Mouse (Mus musculus) midbrain, embryonic 14.5 days (tissue): ENCODE measurements around the gene Lyzl4. TPM values are rescaled to one million over a fixed set of nuclear protein-coding genes. Genes with fewer than 3 reads are reported as not detected.
A peak's percentile ranks its signal among the peaks of the same experiment; 100 is the strongest.

ENCODE experiments used
- ATAC-seq: fragments of 200-750 bp; cut with Nextera tagmentation; 2 replicates; pipeline ENCODE4 v1.8.0; 2017; ENCODE audit warnings: moderate number of reproducible peaks, moderate library complexity; ENCODE audit not compliant: low FRiP score, low TSS enrichment
- DNase-seq: peaks from one replicate; pipeline ENCODE4 v3.0.0-alpha.2; 2015
- H3K27ac ChIP-seq: fragments of 300-500 bp; sonication (generic); replicated peaks from 2 replicates; pipeline ENCODE4 v1.5.1; 2014; ENCODE audit warnings: mild to moderate bottlenecking, low read depth, low read length, moderate library complexity
- H3K27me3 ChIP-seq: fragments of 300-500 bp; sonication (generic); 2 replicates; pipeline ENCODE4 v1.6.1; 2014; ENCODE audit warnings: low read length, control low read depth, mixed read lengths; ENCODE audit not compliant: control insufficient read depth, insufficient read depth
- H3K36me3 ChIP-seq: fragments of 300-500 bp; sonication (generic); 2 replicates; pipeline ENCODE4 v1.6.1; 2014; ENCODE audit warnings: low read length, control low read depth; ENCODE audit not compliant: control insufficient read depth, insufficient read depth
- H3K4me1 ChIP-seq: fragments of 300-500 bp; sonication (generic); 2 replicates; pipeline ENCODE4 v1.6.1; 2014; ENCODE audit warnings: mild to moderate bottlenecking, antibody characterized with exemption, low read length, control low read depth; ENCODE audit not compliant: control insufficient read depth, insufficient read depth
- H3K4me2 ChIP-seq: fragments of 300-500 bp; sonication (generic); 2 replicates; pipeline ENCODE4 v1.6.1; 2014; ENCODE audit warnings: mild to moderate bottlenecking, low read length, moderate library complexity
- H3K4me3 ChIP-seq: fragments of 300-500 bp; sonication (generic); replicated peaks from 2 replicates; pipeline ENCODE4 v1.5.1; 2014; ENCODE audit warnings: low read depth, low read length
- H3K9ac ChIP-seq: fragments of 300-500 bp; sonication (generic); replicated peaks from 2 replicates; pipeline ENCODE4 v1.6.1; 2014; ENCODE audit warnings: mild to moderate bottlenecking, low read length, moderate library complexity
- H3K9me3 ChIP-seq: fragments of 300-500 bp; sonication (generic); 2 replicates; pipeline ENCODE4 v1.6.1; 2016; ENCODE audit warnings: low read length, control low read depth, mixed read lengths; ENCODE audit not compliant: control insufficient read depth
- WGBS: fragments of 180-500 bp; shearing (Covaris S2); extraction: QIAGEN DNeasy Blood & Tissue Kit; methylation state at CpG from one replicate; pipeline ENCODE4 v1.1.7; 2014; 5-methylcytosine and 5-hydroxymethylcytosine counted together
- polyA plus RNA-seq: library from polyadenylated mRNA; unstranded; fragments of >200 nt; fragmentation: Nextera tagmentation; extraction: Ambion mirVana; gene quantifications from 2 replicates; pipeline ENCODE4 v1.2.1, GENCODE M21; 2014

Lyzl4 gene
- polyA plus RNA-seq, 1 experiment from 2014 or later, result not detected

DNA sequence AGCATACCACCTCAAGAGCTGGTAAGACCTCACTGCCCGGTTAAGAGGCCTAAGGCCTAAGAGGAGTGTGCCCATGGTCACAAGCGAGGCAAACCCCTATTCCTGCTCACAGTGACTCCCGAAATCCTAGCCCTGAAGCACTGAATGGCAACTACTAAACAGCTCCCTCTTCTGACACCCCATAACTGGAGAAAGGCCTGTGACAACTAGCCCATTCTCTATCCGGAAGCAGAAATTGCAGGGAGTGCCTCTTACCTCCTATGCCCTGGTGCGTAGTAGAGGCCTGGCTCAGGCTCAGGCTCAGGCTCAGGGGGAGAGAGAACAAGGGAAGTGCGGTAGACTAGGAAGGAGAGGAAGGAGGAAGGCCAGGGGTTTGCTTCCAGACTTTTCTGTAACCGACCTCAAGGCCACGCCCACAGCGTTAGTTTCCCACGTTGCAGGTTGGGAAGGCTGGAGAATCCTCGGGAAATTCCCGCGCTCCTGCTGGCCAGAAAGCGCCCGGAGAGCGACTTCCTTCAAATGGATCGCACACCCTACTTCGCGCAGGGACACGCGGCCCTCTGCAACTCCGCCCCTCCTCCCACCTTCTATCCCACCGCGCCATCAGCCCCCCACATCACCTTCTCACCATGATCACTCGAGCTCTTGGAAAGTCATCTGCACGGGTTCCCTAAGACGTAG is 521 bp downstream of the Lyzl4 start:
- no peak for ATAC-seq

DNA sequence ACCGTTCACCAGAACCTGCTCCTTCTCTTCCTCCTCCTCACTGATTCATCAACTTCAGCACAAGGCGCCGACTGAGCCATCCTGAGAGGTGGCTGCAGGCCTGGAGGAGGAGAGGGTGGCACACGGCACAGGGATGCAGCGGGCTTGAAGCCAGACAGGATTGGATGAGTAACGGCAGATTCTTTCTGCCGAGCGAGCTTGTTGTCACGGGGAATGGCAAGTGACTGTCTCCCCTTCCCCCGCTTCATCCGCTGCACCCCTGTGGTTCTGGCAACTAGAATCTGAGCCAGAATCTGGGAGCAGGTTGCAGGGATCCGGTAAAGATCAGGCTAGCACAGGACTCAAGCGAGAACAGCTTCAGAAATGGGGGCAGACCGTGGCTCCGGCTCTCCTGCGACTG is 2.1 kb downstream of the Lyzl4 start:
- Histone ChIP-seq H3K27me3 (peaks cover 40% of the 10 kb centered on the region), H3K9ac (no peak overlapping the region), H3K4me1 (peaks cover 16% of the 10 kb centered on the region), H3K36me3 (no peaks in the 10 kb centered on the region), H3K4me3 (no peak overlapping the region), H3K4me2 (no peak overlapping the region), H3K27ac (no peak overlapping the region), H3K9me3 (no peaks in the 10 kb centered on the region)
- DNase-seq (no peak), ATAC-seq (no peak)
- 45% methylated on average over 16 of the region's 16 CpGs for WGBS

More for the DNA sequence above, 521 bp downstream of the Lyzl4 start:
- H3K4me3 ChIP-seq, result peak overlapping the region; percentile 48
- H3K9me3 ChIP-seq, result no peaks in the 10 kb centered on the region
- H3K4me2 ChIP-seq, result peak overlapping the region; percentile 89
- peak overlapping the region; percentile 62 for H3K9ac ChIP-seq
- 15% methylated on average over 27 of the region's 27 CpGs for WGBS
- peaks cover 16% of the 10 kb centered on the region for H3K4me1 ChIP-seq
- DNase-seq, result peak; percentile 41
- peaks cover 40% of the 10 kb centered on the region for H3K27me3 ChIP-seq
- H3K36me3 ChIP-seq, result no peaks in the 10 kb centered on the region
- no peak overlapping the region for H3K27ac ChIP-seq

DNA sequence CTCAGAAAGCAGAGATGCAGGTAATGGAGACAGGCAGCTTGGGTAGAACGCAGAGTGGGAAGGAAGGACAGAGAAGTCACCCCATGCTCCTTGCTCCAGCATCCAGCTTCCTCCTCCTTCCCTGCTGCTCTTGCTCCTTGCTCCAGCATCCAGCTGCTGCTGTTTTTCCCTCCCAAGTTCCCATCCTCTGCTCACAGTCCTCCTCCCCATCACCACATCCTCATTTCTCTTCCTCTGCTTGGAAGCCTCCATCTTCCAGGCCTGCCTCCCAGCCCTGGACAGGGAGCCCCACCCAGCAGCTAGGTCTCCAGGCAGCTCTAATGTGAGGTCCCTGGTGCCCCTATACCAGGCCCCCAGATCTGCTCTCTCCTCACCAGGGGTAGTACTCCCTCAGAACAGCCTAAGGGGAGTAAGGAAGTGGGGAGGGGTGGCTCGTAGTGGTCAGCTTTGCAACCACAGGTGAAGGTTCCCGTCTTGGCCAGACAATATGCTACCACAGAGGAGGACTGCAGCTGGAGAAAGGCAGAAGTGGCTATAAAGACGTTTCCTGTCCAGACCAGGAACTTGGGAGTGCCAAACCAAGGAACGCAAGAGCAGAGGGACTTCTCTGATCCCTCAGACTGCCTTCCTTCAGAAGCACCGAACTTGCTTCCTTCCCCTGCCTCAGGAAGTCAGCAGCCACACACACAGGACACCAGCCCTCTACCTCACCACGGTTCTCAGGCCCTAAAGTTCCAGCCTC is 5.9 kb downstream of the Lyzl4 start:
- H3K4me2 ChIP-seq, result no peak overlapping the region
- H3K9me3 ChIP-seq, result no peaks in the 10 kb centered on the region
- H3K9ac ChIP-seq, result no peak overlapping the region
- no peak for ATAC-seq
- 59% methylated on average over 7 of the region's 7 CpGs for WGBS
- H3K4me3 ChIP-seq, result no peak overlapping the region
- no peaks in the 10 kb centered on the region for H3K36me3 ChIP-seq
- H3K27me3 ChIP-seq, result peaks cover 7% of the 10 kb centered on the region; the same call in 1 of the 2 replicates
- DNase-seq, result no peak
- H3K4me1 ChIP-seq, result no peaks in the 10 kb centered on the region
- H3K27ac ChIP-seq, result no peak overlapping the region

DNA sequence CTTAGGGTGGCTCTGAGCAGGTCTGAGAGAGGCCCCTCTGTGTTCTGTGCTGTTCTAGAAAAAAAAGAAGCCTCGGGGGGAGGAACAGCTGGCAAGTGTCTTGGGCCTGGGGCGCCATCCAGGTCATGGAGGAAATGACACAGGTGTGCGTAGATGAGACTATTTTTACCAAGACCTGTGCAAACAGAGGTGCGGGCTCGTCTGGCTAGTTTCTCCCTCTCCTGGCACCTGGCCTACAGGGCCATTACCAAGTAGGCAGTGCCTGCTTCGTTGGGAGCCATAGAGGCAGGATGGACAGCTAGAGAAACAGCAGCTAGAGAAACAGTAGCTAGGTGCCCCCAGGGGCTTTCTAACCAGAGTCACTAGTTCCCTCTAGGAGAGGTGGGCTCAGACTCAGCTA is 8.6 kb downstream of the Lyzl4 start:
- no peak overlapping the region for H3K4me2 ChIP-seq
- WGBS, result 86% methylated on average over 6 of the region's 6 CpGs
- H3K4me1 ChIP-seq, result no peaks in the 10 kb centered on the region
- H3K27ac ChIP-seq, result no peak overlapping the region
- no peak for ATAC-seq
- no peaks in the 10 kb centered on the region for H3K9me3 ChIP-seq
- H3K4me3 ChIP-seq, result no peak overlapping the region
- H3K36me3 ChIP-seq, result no peaks in the 10 kb centered on the region
- H3K9ac ChIP-seq, result no peak overlapping the region
- DNase-seq, result no peak
- no peaks in the 10 kb centered on the region for H3K27me3 ChIP-seq

DNA sequence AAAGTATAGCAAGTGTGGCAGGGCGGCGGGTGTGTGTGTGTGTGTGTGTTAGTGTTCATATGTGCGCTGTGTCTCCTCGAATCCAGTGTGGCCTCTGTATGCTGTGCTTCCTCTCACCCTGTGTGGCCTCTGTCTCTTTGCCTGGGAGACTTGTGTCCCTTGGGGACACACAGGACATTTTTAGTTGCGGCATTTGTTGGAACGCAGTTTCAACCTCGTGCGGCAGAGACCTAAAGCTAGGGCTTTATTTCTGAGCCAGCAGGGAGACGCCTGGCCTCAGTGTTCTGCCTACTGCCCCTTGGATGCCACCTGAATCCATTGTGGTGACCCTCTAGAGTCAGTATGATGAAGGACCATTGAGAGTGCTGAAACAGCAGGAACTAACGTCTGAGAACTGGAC is 9.0 kb downstream of the Lyzl4 start:
- Histone ChIP-seq H3K27me3 (no peaks in the 10 kb centered on the region), H3K9me3 (no peaks in the 10 kb centered on the region), H3K9ac (no peak overlapping the region), H3K27ac (no peak overlapping the region), H3K4me3 (no peak overlapping the region), H3K4me2 (no peak overlapping the region), H3K36me3 (no peaks in the 10 kb centered on the region), H3K4me1 (no peaks in the 10 kb centered on the region)
- DNase-seq (no peak), ATAC-seq (no peak)
- 89% methylated on average over 10 of the region's 10 CpGs for WGBS

DNA sequence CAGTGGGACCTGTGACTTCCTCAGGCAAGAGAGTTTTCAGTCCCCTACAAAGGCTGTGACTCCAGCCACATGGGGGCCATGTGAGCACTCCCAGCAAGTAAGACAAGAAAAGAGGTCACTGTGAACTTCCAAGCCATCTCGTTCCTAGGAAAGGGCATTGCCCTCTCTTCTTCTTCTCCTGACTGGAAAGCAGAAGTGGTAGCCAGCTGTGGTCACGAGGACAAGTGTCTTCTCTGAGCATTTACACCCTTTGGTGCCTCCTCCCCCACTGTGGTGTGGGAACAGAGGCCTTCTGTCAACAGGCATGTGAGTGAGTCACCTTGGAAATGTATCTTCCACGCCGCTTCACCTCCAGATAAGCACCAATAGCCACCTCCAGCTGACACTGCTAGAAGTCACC is 9.9 kb downstream of the Lyzl4 start:
- 80% methylated on average over 4 of the region's 4 CpGs for WGBS
- H3K27ac ChIP-seq, result no peak overlapping the region
- H3K9me3 ChIP-seq, result no peaks in the 10 kb centered on the region
- no peaks in the 10 kb centered on the region for H3K27me3 ChIP-seq
- DNase-seq (no peak), ATAC-seq (no peak)
- no peaks in the 10 kb centered on the region for H3K4me1 ChIP-seq
- no peaks in the 10 kb centered on the region for H3K36me3 ChIP-seq
- H3K4me2 ChIP-seq, result no peak overlapping the region
- no peak overlapping the region for H3K9ac ChIP-seq
- H3K4me3 ChIP-seq, result no peak overlapping the region

DNA sequence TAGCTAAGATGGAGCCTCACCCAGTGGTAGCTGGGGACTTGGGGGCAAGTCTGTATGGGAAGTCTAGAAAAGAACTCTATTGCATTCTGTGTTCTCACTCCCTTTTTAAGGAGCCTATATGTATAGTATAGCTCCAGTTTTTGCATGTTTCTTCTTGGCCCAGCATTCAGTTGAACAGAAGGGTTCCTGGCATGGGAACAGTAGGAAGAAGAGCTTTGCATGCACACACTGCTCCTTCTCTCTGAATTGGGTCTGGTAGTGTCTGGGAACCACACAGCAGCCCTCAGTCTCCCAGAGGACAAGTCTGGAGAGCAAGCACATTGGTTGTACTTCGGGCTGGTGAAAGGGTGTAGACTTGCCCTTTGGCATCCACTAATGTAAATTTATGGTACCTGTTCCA is 11.3 kb downstream of the Lyzl4 start:
- Histone ChIP-seq H3K36me3 (no peaks in the 10 kb centered on the region), H3K4me3 (no peak overlapping the region), H3K9me3 (no peaks in the 10 kb centered on the region), H3K4me2 (no peak overlapping the region), H3K9ac (no peak overlapping the region), H3K27ac (no peak overlapping the region), H3K4me1 (no peaks in the 10 kb centered on the region), H3K27me3 (no peaks in the 10 kb centered on the region)
- DNase-seq (no peak), ATAC-seq (no peak)
- 83% methylated on average over 1 of the region's 1 CpGs for WGBS

DNA sequence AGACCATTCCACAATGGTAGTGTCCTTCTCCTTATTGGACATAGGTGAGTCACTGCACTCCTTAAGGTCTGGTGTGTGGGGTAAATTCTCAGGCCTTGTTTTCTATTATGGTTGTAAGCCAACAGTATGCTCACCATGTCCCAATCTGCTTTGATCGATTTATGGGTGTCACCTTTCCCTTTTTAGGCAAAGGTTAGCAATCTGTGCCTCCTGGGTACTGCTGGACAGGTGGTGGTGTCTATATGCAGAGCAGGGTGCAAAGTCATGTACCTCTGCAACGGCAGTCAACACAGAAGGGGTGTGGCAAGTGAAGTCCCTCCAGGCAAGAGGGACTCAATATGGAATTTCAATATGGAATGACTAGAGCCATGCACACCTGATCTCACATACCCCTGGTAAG is 17.0 kb downstream of the Lyzl4 start:
- no peaks in the 10 kb centered on the region for H3K27me3 ChIP-seq
- no peak overlapping the region for H3K27ac ChIP-seq
- H3K4me2 ChIP-seq, result no peak overlapping the region
- WGBS, result 92% methylated on average over 2 of the region's 2 CpGs
- H3K36me3 ChIP-seq, result no peaks in the 10 kb centered on the region
- DNase-seq (no peak), ATAC-seq (no peak)
- no peaks in the 10 kb centered on the region for H3K4me1 ChIP-seq
- H3K9me3 ChIP-seq, result no peaks in the 10 kb centered on the region
- H3K4me3 ChIP-seq, result no peak overlapping the region
- no peak overlapping the region for H3K9ac ChIP-seq

DNA sequence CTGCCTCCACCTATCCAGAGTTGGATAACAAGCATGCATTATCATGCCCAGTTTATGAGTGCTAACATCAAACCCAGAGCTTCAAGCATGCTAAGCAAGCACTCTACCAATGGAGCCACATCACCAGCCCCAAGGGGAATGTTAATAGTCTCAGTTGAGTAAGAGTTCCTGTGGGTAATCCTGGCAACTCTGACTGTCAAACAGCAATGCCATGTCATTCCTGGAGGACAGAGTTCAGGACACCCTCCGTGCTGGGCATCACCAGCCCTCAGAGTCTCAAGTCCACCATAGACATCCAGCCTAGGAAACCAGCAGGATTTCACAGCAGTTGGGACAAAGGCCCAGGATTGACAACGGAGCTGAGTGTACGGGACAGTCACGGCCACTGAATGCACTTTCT is 18.7 kb downstream of the Lyzl4 start:
- ATAC-seq (no peak), DNase-seq (no peak)
- Histone ChIP-seq H3K9me3 (no peaks in the 10 kb centered on the region), H3K27me3 (no peaks in the 10 kb centered on the region), H3K4me1 (no peaks in the 10 kb centered on the region), H3K4me2 (no peak overlapping the region), H3K36me3 (no peaks in the 10 kb centered on the region), H3K27ac (no peak overlapping the region), H3K4me3 (no peak overlapping the region), H3K9ac (no peak overlapping the region)
- 91% methylated on average over 4 of the region's 4 CpGs for WGBS
